Mouse (Mus musculus) G1E-ER4 (cell line): ENCODE measurements at regions not wholly inside any gene's neighbourhood (a gene's known extent, or its start where the extent isn't known, plus 50 kb on each side); places are given as distances from the start of the nearest gene placed in this dataset.

Experiments used
- GATA1 ChIP-seq: IDR thresholded peaks from one replicate; pipeline ENCODE4 v1.8.0; 2012; ENCODE audit warnings: low read length, inconsistent platforms

DNA sequence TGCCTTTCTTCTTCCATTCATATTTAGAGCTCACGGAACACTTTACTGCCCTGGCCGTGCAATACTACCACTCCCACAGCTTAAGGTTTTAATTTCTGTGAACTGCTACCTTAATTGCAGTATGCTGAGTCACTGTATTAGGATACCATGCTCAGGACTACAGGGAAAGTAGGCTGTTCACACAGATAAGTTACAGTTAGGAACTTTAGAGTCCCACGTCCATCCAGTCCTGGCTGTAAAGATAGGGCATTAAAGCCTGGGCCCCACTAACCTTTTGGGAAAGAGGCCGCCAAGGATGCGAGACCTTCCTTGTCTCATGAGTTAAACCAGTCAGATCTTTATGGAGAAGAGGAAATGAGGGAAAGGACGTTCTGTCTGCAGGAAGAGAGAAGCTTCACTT lies 574.6 kb downstream of the Stpg2 start:
- no peak for TF ChIP-seq GATA1

- no peak for TF ChIP-seq GATA1
Observed at GRCm38 (mm10) chr3:139783406-139783805, 577.9 kb downstream of the Stpg2 start.

DNA sequence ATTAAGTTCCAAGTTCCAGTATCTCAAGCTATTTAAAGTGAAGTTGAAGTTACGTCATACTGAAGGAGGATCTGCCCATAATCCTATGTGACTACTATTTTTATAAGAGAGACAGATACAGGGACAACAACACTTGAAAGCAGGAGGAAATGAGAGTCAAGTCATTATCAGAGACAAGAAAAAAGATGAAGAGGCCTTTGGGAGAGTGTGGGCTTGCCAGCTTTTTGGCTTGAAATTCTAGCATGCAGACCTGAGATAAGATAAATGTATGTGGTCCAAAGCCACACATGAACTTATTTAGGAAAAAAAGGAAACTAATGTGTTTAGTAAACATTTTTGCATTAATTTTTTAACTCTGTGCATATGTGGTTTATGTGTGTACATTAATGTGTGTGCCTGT lies 581.0 kb downstream of the Stpg2 start:
- TF ChIP-seq GATA1, result no peak

DNA sequence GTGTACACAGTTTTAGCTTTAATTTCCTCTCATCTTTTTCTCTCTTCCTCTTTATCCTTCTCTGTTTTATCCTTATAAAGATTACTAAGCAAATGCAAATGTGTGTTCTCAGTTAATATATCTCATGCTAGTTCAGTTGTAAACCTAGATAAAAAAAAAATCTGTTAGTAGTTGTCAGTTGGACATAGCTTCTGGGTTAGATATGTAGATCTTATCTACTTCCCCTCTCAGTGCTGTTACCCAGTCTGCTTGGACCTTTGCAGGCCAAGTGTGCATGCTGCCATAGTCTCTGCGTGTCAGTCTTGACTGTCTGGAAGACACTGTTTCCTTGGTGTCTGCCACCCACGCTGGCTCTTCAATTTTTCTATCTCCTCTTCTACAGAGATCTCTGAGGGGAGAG lies 583.4 kb downstream of the Stpg2 start:
- TF ChIP-seq GATA1, result peak; percentile 58

DNA sequence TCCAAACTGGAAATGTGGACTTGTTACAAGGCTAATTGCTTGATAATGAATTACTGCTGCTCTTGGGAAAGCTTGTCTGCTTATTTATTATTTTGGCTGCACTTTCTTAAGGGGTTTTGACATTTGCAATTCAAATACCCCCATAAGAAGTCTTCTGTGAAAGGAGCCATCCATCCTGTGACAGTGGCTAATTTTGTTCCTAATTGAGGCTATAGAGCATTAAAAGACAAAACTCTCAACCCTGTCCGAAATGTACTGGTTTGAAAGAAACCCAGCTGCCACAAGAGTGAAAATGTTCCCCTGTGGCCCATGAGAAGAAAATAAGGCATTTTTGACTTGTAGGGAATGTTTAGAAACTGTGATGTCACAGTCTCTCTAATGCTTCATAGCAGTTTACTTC lies 591.2 kb downstream of the Stpg2 start:
- no peak for TF ChIP-seq GATA1

DNA sequence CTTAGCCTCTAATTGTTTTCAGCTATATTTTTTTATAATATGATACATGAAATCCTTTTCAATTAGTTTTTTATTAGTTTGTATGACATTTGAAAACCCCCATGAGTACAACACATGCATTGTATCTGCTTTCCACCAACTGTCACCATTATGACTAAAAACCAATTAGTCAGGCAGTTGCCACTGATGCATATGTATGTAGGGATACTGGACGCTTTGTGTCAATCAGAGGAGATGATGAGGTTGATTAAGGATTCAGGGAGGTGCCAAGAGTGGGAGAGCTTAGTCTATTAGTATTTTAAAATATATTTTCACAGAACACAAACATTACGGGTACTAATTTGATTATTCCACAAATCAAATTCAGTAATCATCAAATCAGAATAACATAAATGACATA lies 593.6 kb downstream of the Stpg2 start:
- no peak for TF ChIP-seq GATA1

- no peak for TF ChIP-seq GATA1
Observed at GRCm38 (mm10) chr3:139802716-139803710, 597.5 kb downstream of the Stpg2 start.

DNA sequence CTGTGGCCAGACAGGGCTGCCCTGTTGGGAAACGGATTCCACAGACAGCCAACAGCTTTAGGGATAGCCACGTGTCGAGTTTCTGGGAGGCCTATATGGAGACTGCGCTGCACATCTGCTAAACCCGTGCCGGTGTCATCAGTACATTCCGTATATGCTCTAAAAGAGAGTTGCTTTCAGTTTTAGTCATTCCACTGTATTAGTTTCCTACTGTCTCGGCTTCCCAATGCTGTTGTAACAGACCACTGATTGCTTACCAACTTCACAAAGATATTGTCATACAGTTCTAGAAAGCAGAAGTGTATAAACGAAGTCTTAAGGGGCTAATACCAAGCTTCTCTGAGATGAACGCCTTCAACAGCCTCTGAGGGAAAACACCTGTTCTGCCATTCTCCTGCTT lies 622.5 kb downstream of the Stpg2 start:
- no peak for TF ChIP-seq GATA1

GRCm38 (mm10) chr3:139828581-139828980 lies 623.1 kb downstream of the Stpg2 start:
- no peak for TF ChIP-seq GATA1

DNA sequence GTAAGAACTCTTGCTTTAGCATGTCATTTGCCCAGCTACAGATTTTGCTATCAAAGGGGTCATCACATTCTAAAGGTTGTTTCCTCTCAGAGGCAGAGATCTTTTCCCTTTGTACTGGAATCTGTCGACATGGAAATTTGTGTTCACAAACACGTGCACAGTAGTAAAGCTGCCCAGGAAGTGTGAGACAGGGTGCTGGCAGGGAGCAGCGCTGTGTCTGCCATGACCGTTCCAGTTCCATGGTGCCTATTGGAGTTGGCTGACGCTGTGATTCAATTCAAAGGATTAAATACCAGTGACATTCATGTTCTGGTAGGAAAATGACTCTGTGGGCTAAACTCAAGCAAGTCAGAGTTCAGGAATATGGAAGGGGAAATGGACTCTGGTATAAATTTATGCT lies 627.1 kb downstream of the Stpg2 start:
- no peak for TF ChIP-seq GATA1

DNA sequence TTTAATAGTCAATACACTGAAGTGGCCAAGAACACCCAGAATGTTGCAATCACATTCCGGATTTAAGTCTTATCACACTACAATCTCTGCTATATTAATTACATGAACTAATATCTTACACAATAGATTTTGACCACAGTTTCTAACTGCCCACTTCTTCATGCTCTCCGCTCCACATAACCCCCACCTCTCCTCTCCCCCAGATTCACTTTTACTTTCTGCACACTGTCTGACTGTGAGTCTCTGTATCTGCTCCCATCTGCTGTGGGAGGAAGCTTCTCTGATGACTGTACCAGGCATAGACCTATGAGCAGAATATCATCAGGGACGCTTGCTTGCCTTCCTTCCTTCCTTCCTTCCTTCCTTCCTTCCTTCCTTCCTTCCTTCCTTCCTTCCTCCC lies 636.5 kb downstream of the Stpg2 start:
- TF ChIP-seq GATA1, result no peak

GRCm38 (mm10) chr3:139842988-139843605 lies 637.6 kb downstream of the Stpg2 start:
- TF ChIP-seq GATA1, result no peak

- no peak for TF ChIP-seq GATA1
Observed at GRCm38 (mm10) chr3:139844443-139844842, 638.9 kb downstream of the Stpg2 start.

DNA sequence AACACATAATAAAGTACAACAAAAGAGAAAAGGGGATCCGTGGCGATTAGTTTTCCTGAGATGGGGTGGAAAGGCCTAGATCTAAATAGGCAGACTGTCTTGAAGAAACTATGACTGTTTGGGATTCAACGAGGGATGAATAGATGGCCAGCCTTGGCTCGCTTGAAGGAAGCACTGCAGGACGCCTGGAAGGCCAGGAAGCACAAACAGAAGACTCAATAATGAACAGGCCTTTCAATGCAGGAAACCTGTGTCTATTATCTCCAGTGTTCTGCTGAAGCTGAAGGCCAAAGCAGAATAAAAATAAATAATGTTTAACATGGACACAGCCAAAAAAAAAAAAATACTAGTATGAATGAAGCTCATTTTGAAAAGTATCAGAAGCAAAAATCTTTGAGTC lies 642.3 kb downstream of the Stpg2 start:
- TF ChIP-seq GATA1, result no peak

DNA sequence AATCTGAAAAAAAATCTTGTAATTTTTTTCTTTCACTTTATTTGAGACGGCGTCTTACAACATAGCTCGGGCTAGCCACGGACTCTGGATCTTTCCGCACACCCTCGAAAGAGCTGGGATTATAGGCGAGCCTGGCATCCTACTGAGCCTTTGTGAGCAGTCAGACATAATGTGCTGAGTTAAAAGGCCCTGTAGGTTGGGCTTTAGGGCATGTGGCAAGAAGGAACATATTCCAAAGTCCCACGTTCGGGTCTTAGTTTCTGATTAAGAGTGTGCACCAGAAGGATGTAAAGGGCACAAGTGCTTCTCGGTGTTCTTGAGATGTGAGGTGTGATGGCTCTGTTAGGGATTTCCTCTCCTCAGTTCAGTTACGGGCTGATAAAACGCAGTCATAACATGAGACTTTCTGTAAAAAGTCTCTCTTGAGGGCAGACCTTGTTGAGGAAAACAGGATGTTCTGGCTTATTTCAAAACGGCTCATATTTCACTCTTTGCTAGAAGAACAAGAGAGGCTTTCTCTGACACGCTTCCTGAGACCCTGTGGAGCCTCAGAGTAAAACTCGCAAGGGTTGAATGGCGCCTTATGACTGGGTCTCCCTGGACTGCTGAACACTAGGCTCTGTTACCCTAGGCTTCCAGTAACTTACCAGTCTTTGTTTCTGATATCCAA lies 654.6 kb downstream of the Stpg2 start:
- TF ChIP-seq GATA1, result no peak

GRCm38 (mm10) chr3:139860831-139861371 lies 655.4 kb downstream of the Stpg2 start:
- no peak for TF ChIP-seq GATA1
